Mouse (Mus musculus) right cerebral cortex, postnatal 25 days (tissue): ENCODE data around the gene Gm17728.
"Not testable (repeated sequence)": the region's sequence is repeated elsewhere in the genome, so short reads cannot be mapped to it uniquely, and the experiment has no call there.

Experiments used
- DNase-seq: peaks from one replicate; pipeline ENCODE4 v3.0.0; 2022

Gm17728 gene

GRCm38 (mm10) chr17:9421760-9422159 is at the start of gene Gm17728:
TSS of gene Gm17728 (plus strand) at chr17:9422060.
- DNase-seq, result not testable (repeated sequence)

DNA sequence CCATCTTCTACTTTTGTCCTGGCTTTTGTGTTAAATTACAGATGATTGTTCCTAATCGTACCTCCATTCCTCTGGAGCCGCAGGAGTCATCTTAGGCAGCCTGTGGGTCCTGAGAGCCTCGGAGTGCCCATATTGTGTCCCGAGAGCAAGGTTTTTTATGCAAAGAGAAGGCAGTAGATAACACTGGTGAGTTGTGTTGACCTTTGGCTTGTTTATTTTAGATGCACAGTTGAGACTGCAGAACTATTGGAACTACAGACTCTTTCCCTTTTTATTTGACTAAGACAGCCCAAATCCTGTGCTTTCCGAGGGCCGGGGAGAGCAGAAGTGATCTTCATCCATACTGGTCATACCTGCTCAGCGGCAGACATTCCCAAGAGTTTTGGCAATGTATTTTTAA is 24.4 kb upstream of the Gm17728 start:
- no peak for DNase-seq

DNA sequence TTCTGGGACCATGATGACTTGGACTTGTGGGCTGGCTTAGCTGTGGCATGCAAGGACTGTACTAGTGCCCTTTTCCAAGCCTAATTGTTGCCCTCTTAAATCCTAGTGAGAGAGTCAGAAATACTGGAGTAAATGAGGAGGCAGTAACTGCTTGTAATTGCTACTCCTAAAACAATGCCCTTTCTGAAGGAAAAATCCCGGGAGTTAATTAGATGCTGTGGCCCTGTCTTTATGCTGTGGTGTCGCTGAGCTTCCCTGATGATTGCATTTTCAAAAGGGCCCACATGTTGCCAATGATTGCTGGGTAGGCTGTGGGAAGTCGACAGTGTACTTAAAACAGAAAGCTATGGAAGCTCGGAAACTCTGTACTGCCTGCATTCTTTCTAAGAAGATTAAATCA is 23.3 kb upstream of the Gm17728 start:
- no peak for DNase-seq

DNA sequence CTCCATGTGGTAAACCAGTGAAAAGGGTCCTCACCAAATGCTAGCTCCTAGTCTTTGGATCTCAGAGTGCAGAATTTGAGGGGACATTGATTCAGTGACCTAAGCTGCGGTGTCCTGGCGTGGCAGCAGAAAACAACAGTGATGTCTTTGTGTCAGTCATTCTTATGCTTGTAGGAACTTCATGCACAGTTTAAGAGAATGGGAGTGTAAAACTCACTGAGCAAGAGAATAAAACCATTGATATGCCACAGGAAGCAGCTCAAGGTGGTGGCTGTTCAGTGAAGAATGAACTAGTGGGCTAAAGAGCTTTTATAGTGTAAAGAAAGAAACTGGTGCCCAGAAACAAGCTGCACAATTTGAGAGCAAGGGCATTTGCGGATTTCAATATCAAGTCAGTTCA is 17.9 kb upstream of the Gm17728 start:
- no peak for DNase-seq

- DNase-seq, result no peak
Observed at GRCm38 (mm10) chr17:9407640-9408039, 14.2 kb upstream of the Gm17728 start.

DNA sequence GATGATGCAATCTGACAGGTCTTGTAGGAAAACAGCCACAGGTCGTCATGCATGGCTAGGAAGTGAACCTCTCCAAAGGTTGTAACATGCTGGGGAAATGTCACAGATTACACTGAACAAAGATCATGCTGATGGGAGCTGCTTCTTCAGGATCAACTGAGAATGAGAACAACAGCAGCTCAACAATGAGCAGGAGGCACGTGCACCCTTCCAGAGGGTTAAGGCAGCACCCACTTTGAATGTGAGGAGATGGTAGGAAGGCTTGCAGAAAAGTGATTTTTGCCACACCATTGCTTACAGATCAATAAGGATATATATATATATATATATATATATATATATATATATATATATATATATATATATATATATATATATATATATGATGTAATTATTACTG is 2.8 kb upstream of the Gm17728 start:
- no peak for DNase-seq

DNA sequence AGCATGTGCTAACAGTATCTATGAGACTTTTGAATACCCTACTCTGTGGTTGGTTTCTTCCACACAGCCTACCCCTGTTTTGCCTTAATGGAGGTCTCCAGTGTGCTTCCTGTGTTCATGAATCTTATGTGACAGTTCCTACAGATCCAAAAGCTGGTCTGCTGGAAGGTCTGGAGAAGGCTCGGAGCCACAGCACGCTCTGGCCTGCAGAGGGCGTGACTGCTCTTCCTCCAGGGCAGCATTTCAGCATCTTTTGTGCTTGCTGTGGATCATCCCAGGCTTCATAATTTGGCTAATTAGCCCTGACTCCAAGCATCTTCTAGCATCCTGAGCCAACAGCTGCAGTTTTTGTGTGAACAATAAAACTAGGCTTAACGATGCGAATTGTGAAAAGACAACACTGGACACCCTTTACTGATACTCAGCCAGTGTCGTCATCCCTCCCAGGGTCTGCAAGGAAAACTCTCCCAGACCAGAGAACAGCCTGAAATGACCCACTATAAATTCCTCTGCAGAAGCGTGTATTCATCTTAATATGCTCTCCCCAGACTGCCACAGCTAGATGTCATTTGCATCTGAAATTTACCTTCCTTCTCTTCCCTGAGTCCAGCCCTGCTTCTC is 6.6 kb downstream of the Gm17728 start:
- peak; percentile 14 for DNase-seq

DNA sequence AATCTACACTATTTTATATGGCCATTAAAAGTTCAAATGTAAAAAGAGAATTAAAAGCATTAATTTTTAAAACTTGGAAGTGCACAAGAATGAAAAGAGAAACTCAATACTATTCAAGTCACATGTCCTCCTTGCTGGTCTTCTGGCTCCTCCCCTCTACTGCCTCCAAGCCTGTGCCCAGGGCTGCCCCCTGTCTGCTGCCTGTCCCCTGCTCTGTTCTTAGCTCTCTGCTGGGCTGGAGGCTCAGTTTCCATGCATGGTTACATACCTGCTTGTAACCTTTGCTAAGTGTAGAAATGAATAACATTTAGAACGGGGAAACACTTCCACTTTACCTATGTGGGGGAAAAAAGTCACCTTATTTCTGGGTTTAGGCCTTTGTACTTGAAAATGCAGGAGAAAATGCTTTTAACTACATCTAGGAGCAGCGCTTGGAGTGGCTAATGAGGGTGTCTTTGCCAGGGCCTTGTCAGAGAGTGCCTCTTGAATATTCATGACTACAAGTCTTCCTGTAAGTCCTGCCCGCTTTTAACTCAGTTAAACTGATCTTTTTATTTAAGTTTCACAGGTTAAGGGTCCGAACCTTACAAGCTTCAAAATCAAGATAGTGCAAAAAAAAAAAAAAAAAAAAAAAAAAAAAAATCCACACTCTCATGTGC is 18.3 kb downstream of the Gm17728 start:
- no peak for DNase-seq

DNA sequence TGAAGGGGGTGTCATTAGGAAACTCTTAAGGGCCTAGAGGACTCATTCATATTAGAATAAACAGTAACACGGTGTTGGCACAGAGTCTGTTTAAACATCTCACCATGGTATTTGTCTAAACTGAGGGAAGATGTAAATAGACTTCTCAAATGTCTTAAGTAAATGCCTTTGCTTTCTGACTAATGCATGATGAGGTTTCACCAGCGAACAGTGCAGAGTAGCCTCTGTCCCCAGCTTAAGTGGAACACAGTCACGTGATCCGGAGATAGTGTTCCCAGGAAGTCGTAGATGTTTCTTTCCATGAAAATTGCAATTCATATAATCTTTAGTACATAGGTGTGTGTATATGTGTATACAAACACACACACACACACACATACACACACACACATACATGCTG is 34.5 kb downstream of the Gm17728 start:
- no peak for DNase-seq

DNA sequence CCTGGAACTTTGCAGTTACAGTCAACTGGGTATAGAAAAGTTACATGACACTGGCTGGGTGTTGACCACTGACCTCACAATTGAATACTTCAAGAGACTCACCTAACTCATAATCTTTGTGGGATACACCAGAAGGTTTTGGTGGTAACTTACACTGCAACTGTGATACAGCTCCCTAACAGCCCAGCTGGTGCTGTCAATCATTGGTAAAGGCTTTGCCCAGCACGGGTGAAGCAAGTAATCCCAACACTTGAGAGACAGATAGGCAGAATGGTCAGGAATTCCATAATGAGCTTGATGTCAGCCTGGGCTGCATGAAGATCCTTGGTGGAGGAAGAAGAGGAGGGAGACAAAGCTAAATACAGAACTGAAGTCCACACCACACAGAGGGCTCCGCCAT is 39.0 kb downstream of the Gm17728 start:
- no peak for DNase-seq
